Mouse (Mus musculus) cortical plate, adult 2 months (tissue): ENCODE data around the gene Wbp4.
A peak's percentile ranks its signal among the peaks of the same experiment; 100 is the strongest.

Experiments
- CTCF ChIP-seq: fragments of 200-500 bp; IDR thresholded peaks from 2 replicates; pipeline ENCODE4 v1.5.1; 2011; ENCODE audit warnings: mild to moderate bottlenecking, control low read depth, low read length; ENCODE audit not compliant: insufficient read depth; ENCODE audit errors: extremely low read depth
- POLR2A ChIP-seq: fragments of 200-500 bp; IDR thresholded peaks from 2 replicates; pipeline ENCODE4 v1.6.1; 2011; ENCODE audit warnings: mild to moderate bottlenecking, low read length, control low read depth; ENCODE audit not compliant: insufficient read depth; ENCODE audit errors: extremely low read depth

DNA sequence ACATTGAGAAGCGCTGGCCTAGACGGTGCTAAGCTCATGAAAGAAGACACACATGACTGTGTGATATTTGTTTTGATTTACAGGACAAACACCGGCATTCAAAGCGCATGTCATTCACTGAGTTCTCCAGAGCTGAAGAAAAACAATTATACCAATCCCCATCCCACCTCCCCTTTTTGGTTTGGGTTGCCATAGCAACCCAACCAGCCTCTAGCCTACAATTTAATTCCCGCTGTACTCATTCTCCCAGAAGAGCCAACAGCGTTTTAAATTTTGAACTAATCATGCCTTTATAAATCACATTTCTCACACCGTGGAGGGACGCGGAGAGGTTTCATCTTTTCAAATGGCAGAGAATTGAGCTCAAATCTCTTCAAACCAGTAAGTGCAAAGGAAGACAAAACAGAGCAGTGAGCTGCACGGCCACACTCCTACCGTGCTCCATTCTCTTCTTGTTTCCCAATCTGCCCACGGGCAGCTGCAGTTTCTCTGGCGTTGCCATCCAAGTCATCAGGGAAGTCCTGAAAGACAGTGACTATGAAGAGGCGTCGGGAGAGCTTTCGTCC, 36.2 kb downstream of the Wbp4 start:
- TF ChIP-seq CTCF (no peak), POLR2A (peak; percentile 36; the same call in 1 of the 2 replicates)
